Mouse (Mus musculus) olfactory bulb, adult 2 months (tissue): ENCODE measurements around the gene Arl8b. TPM values are rescaled to one million over a fixed set of nuclear protein-coding genes. Genes with fewer than 3 reads are reported as not detected.

ENCODE experiments used
- H3K27ac ChIP-seq: fragments of 200-500 bp; 2 replicates; pipeline ENCODE4 v1.5.1; 2012; ENCODE audit warnings: low read depth, low read length; ENCODE audit not compliant: insufficient read depth
- H3K4me1 ChIP-seq: fragments of 200-500 bp; 2 replicates; pipeline ENCODE4 v1.6.1; 2012; ENCODE audit warnings: low read length; ENCODE audit not compliant: control insufficient read depth, insufficient read depth
- H3K4me3 ChIP-seq: fragments of 200-500 bp; 2 replicates; pipeline ENCODE4 v1.5.1; 2012; ENCODE audit warnings: mild to moderate bottlenecking, low read depth, low read length, moderate library complexity; ENCODE audit not compliant: insufficient read depth
- CTCF ChIP-seq: fragments of 200-500 bp; IDR thresholded peaks from 2 replicates; pipeline ENCODE4 v1.5.1; 2012; ENCODE audit warnings: low read depth, mild to moderate bottlenecking, low read length, moderate library complexity; ENCODE audit not compliant: insufficient read depth
- POLR2A ChIP-seq: fragments of 200-500 bp; IDR thresholded peaks from 2 replicates; pipeline ENCODE4 v1.6.1; 2012; ENCODE audit warnings: mild to moderate bottlenecking, low read depth, low read length, moderate library complexity; ENCODE audit not compliant: insufficient read depth
- WGBS: fragments of 180-500 bp; shearing (Covaris S2); methylation state at CpG from one replicate; pipeline ENCODE4 v1.1.7; 2018; 5-methylcytosine and 5-hydroxymethylcytosine counted together
- polyA plus RNA-seq: library from polyadenylated mRNA; stranded (reverse); fragments of >200 nt; gene quantifications from 2 replicates; pipeline ENCODE4 v1.2.4, GENCODE M21; 2012; ENCODE audit warnings: low replicate concordance; ENCODE audit not compliant: missing spikeins, insufficient read depth, insufficient read length

The Arl8b gene
- polyA plus RNA-seq, 1 experiment: not detected

GRCm38 (mm10) chr6:108755936-108756335, 27.0 kb upstream of the Arl8b start:
- TF ChIP-seq POLR2A: no peak
- no peak for TF ChIP-seq CTCF
- 95% methylated on average over 7 of the region's 7 CpGs for WGBS
- H3K27ac ChIP-seq: no peak overlapping the region
- H3K4me1 ChIP-seq: no peaks in the 10 kb centered on the region
- no peak overlapping the region for H3K4me3 ChIP-seq

GRCm38 (mm10) chr6:108758997-108759697, 23.8 kb upstream of the Arl8b start:
- 80% methylated on average over 10 of the region's 10 CpGs for WGBS
- Histone ChIP-seq H3K4me3 (no peak overlapping the region), H3K4me1 (no peaks in the 10 kb centered on the region), H3K27ac (no peak overlapping the region)
- TF ChIP-seq CTCF (no peak), POLR2A (no peak)

GRCm38 (mm10) chr6:108759698-108760039, 23.2 kb upstream of the Arl8b start:
- H3K4me3 ChIP-seq: no peak overlapping the region
- H3K27ac ChIP-seq: no peak overlapping the region
- TF ChIP-seq CTCF (no peak), POLR2A (no peak)
- H3K4me1 ChIP-seq: no peaks in the 10 kb centered on the region
- 78% methylated on average over 5 of the region's 5 CpGs for WGBS

- 85% methylated on average over 3 of the region's 3 CpGs for WGBS
These were observed 12.0 kb upstream of the Arl8b start for GRCm38 (mm10) chr6:108770880-108771279.

GRCm38 (mm10) chr6:108772913-108773312, 10.0 kb upstream of the Arl8b start:
- 19% methylated on average over 9 of the region's 9 CpGs for WGBS
- H3K4me3 ChIP-seq: no peak overlapping the region
- TF ChIP-seq CTCF (peak; percentile 92), POLR2A (no peak)
- H3K27ac ChIP-seq: no peak overlapping the region
- H3K4me1 ChIP-seq: no peaks in the 10 kb centered on the region

More at GRCm38 (mm10) chr6:108770880-108771279, 12.0 kb upstream of the Arl8b start:
- no peak for TF ChIP-seq POLR2A
- no peak for TF ChIP-seq CTCF
- H3K4me1 ChIP-seq: no peaks in the 10 kb centered on the region
- H3K4me3 ChIP-seq: no peak overlapping the region
- no peak overlapping the region for H3K27ac ChIP-seq

- Histone ChIP-seq H3K4me1 (no peaks in the 10 kb centered on the region), H3K4me3 (no peak overlapping the region), H3K27ac (no peak overlapping the region)
- TF ChIP-seq CTCF: no peak
- no peak for TF ChIP-seq POLR2A
- 72% methylated on average over 6 of the region's 6 CpGs for WGBS
These were observed 9.4 kb upstream of the Arl8b start for GRCm38 (mm10) chr6:108773480-108773879.

GRCm38 (mm10) chr6:108776274-108776673, 6.6 kb upstream of the Arl8b start:
- H3K4me3 ChIP-seq: no peak overlapping the region
- H3K4me1 ChIP-seq: no peaks in the 10 kb centered on the region
- H3K27ac ChIP-seq: no peak overlapping the region
- TF ChIP-seq POLR2A: no peak
- no peak for TF ChIP-seq CTCF

- 81% methylated on average over 8 of the region's 8 CpGs for WGBS
- Histone ChIP-seq H3K27ac (no peak overlapping the region), H3K4me3 (no peak overlapping the region), H3K4me1 (no peaks in the 10 kb centered on the region)
- TF ChIP-seq CTCF (no peak), POLR2A (no peak)
These were observed 5.2 kb upstream of the Arl8b start for GRCm38 (mm10) chr6:108777560-108778287.

GRCm38 (mm10) chr6:108778399-108778798, 4.5 kb upstream of the Arl8b start:
- Histone ChIP-seq H3K4me1 (no peaks in the 10 kb centered on the region), H3K27ac (no peak overlapping the region), H3K4me3 (no peak overlapping the region)
- WGBS: 80% methylated on average over 5 of the region's 5 CpGs
- no peak for TF ChIP-seq CTCF
- TF ChIP-seq POLR2A: no peak
